Mouse (Mus musculus) brain, embryonic 14.5 days (tissue): Measurements from ENCODE around the gene Cwc22.

Experiments
- CTCF ChIP-seq: fragments of 200-500 bp; IDR thresholded peaks from 2 replicates; pipeline ENCODE4 v1.5.1; 2012; ENCODE audit warnings: inconsistent platforms, mild to moderate bottlenecking, moderate library complexity, borderline replicate concordance; ENCODE audit not compliant: insufficient read depth, insufficient read length; ENCODE audit errors: extremely low read depth
- POLR2A ChIP-seq: fragments of 200-500 bp; IDR thresholded peaks from 2 replicates; pipeline ENCODE4 v1.6.1; 2012; ENCODE audit warnings: mild to moderate bottlenecking, inconsistent platforms, borderline replicate concordance; ENCODE audit not compliant: poor library complexity, insufficient read depth, insufficient read length, severe bottlenecking; ENCODE audit errors: extremely low read depth

DNA sequence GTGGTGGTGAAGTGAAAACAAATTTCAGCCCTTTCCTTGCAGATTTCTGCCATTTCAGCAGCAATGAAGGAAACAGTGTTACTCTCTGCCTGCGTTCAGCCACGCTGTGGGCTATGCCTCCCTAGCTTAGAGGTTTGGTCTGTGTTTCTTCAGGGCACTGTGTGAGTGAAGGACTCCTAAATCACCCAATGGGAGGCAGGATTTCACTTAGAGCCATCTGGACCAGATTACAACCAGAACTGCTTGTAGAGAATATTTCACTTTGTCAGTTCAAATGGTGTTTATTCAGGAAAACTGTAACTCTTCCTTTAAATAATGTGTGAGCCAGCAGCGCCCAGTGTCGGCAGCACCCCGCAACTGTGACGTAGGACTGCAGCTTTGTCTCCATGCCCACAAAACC is 82.2 kb downstream of the Cwc22 start:
- TF ChIP-seq CTCF (no peak), POLR2A (no peak)
